Mouse (Mus musculus): ENCODE measurements around the gene Kcnj6.

Gene Kcnj6

GRCm38 (mm10) chr16:94724061-94724596 lies 273.4 kb downstream of the Kcnj6 start:
- in situ Hi-C loops (cut with MboI; ENCODE audit: unreplicated experiment in 2 of 2): no loop called here

GRCm38 (mm10) chr16:94722936-94723335 lies 274.6 kb downstream of the Kcnj6 start:
- in situ Hi-C loops (cut with MboI; ENCODE audit: unreplicated experiment in 2 of 2): no loop called here

- in situ Hi-C loops (cut with MboI; ENCODE audit: unreplicated experiment in 2 of 2): no loop called here
Measured at GRCm38 (mm10) chr16:94721549-94722006, 275.9 kb downstream of the Kcnj6 start.

GRCm38 (mm10) chr16:94720476-94721153 lies 276.9 kb downstream of the Kcnj6 start:
- in situ Hi-C loops (cut with MboI; ENCODE audit: unreplicated experiment in 2 of 2): no loop called here

DNA sequence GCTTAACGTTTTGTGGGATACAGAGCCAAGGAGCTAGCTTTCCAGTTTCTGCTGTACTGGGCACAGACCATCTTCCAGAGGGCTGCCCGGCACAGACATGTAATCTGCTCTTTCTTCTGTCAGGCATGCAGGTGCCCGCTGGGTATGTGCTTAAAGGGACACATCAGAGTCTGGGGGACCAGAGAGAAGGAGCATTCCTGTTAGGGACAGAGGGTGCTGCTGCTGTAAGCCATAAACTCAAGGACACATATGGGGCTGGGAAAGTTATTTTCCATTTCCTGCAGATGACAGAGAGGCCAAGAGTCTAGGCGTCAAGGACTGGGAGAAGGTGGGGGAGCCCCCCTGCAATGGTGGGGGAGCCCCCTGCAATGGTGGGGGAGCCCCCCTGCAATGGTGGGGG lies 278.0 kb downstream of the Kcnj6 start:
- in situ Hi-C loops (cut with MboI; ENCODE audit: unreplicated experiment in 2 of 2): no loop called here

GRCm38 (mm10) chr16:94718919-94719318 lies 278.6 kb downstream of the Kcnj6 start:
- in situ Hi-C loops (cut with MboI; ENCODE audit: unreplicated experiment in 2 of 2): no loop called here

- in situ Hi-C loops (cut with MboI; ENCODE audit: unreplicated experiment in 2 of 2): no loop called here
Measured at GRCm38 (mm10) chr16:94717051-94717450, 280.4 kb downstream of the Kcnj6 start.

GRCm38 (mm10) chr16:94714483-94714882 lies 283.0 kb downstream of the Kcnj6 start:
- in situ Hi-C loops (cut with MboI; ENCODE audit: unreplicated experiment in 2 of 2): no loop called here

- in situ Hi-C loops (cut with MboI; ENCODE audit: unreplicated experiment in 2 of 2): no loop called here
Measured at GRCm38 (mm10) chr16:94713480-94714094, 283.9 kb downstream of the Kcnj6 start.

DNA sequence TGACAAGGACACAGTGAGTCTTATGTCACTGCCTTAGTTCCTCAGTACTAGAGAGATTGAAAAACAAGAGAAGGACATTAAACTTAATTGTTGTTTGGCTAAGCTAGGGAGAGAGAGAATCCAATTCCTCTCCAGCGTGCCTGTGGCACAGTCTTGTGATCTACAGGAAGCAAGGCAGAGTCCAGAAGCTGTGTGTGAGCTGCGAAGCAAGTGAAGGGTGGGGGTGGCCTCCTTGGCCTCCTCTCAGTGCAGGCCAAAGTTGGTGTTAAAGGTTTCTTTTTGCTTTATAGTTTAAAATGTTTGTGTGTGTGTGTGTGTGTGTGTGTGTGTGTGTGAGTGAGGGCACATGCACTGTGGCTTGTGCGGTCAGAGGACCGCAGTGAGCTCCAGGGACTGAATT lies 295.5 kb downstream of the Kcnj6 start:
- in situ Hi-C loops (cut with MboI; ENCODE audit: unreplicated experiment in 2 of 2): no loop called here

- in situ Hi-C loops (cut with MboI; ENCODE audit: unreplicated experiment in 2 of 2): no loop called here
Measured at GRCm38 (mm10) chr16:94701141-94701540, 296.4 kb downstream of the Kcnj6 start.

All from v-Abl transformed pro-B cells (cell line).